Mouse (Mus musculus): ENCODE data around the gene Guca1b.
A peak's percentile ranks its signal among the peaks of the same experiment; 100 is the strongest.
"Not testable (repeated sequence)": the region's sequence is repeated elsewhere in the genome, so short reads cannot be mapped to it uniquely, and the experiment has no call there.

The Guca1b gene

GRCm38 (mm10) chr17:47409897-47410861, 25.0 kb downstream of the Guca1b start:
- DNase-seq (ENCODE audit: low spot score), result not testable (repeated sequence)

- no peak for DNase-seq (ENCODE audit: low spot score)
Observed at GRCm38 (mm10) chr17:47420195-47420594, 35.0 kb downstream of the Guca1b start.

GRCm38 (mm10) chr17:47421566-47421965, 36.4 kb downstream of the Guca1b start:
- DNase-seq (ENCODE audit: low spot score), result no peak

GRCm38 (mm10) chr17:47422616-47423015, 37.4 kb downstream of the Guca1b start:
- not testable (repeated sequence) for DNase-seq (ENCODE audit: low spot score)

- no peak for DNase-seq (ENCODE audit: low spot score)
Observed at GRCm38 (mm10) chr17:47424186-47424585, 39.0 kb downstream of the Guca1b start.

- DNase-seq (ENCODE audit: low spot score), result no peak
Observed at GRCm38 (mm10) chr17:47427316-47427715, 42.1 kb downstream of the Guca1b start.

GRCm38 (mm10) chr17:47428831-47429304, 43.7 kb downstream of the Guca1b start:
- peak; percentile 29 for DNase-seq (ENCODE audit: low spot score)

GRCm38 (mm10) chr17:47430815-47431214, 45.6 kb downstream of the Guca1b start:
- DNase-seq (ENCODE audit: low spot score), result no peak

- DNase-seq (ENCODE audit: low spot score), result peak; percentile 52
Observed at GRCm38 (mm10) chr17:47436156-47436906, 51.1 kb downstream of the Guca1b start, which contains the start of gene AI661453. TSS of gene AI661453 (plus strand) at chr17:47436615.

- DNase-seq (ENCODE audit: low spot score), result no peak
Observed at GRCm38 (mm10) chr17:47436907-47437547, 51.8 kb downstream of the Guca1b start, which contains the start of gene 1700001C19Rik. TSS of gene 1700001C19Rik (minus strand) at chr17:47437376.

- DNase-seq (ENCODE audit: low spot score), result no peak
Observed at GRCm38 (mm10) chr17:47438611-47439010, 53.4 kb downstream of the Guca1b start.

- no peak for DNase-seq (ENCODE audit: low spot score)
Observed at GRCm38 (mm10) chr17:47439396-47440028, 54.3 kb downstream of the Guca1b start.

- no peak for DNase-seq (ENCODE audit: low spot score)
Observed at GRCm38 (mm10) chr17:47440359-47440890, 55.2 kb downstream of the Guca1b start.

GRCm38 (mm10) chr17:47441296-47442051, 56.3 kb downstream of the Guca1b start:
- DNase-seq (ENCODE audit: low spot score), result no peak

GRCm38 (mm10) chr17:47442271-47442670, 57.1 kb downstream of the Guca1b start:
- DNase-seq (ENCODE audit: low spot score), result no peak
